Mouse (Mus musculus) cerebellum, adult 9-10 months (tissue): ENCODE results near the gene Troap.
A peak's percentile ranks its signal among the peaks of the same experiment; 100 is the strongest.

Experiments used
- DNase-seq: peaks from one replicate; pipeline ENCODE4 v3.0.0; 2022

Troap gene

DNA sequence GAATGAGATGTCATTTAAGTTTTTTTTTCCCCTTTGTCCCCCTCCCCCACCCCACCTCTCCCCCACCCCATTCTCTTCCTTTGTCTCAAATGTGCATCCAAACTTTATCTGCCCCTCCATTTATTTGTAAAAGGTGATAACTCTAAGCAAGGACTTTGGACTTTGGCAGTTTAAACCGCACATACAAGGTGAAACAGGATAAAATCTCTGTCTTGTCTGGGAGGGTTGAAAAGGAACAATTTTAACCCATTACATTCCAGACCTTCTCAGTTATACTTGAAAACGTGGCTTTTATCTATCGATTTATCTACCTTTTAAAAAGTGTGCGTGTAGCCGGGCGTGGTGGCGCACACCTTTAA is 40.7 kb downstream of the Troap start:
- DNase-seq, result no peak

DNA sequence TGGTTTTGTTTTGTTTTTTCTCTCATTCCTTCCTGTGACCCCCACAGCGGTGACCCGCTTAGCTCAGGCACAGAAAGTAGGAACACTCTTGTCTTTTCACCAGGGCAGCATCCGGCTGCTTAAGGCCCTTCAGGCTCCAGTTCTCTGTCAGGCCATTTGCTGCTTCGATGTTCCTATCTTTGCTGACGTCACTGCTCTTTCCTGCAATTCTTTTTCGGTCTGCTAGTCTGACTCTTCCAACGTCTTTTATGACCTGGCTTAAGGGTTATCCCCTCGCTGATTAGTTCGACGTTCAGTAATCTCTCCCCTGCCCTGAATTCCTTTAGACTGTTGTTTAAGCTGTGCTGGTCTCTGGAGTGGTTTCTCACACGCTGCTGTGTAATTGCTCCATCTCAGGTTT is 42.2 kb downstream of the Troap start:
- no peak for DNase-seq

GRCm38 (mm10) chr15:99120814-99121213 is 46.4 kb downstream of the Troap start:
- no peak for DNase-seq

- no peak for DNase-seq
These were observed 48.3 kb downstream of the Troap start for GRCm38 (mm10) chr15:99122642-99123041.

GRCm38 (mm10) chr15:99125711-99126080 is 51.3 kb downstream of the Troap start, which contains the start of gene Spats2:
Gene Spats2 (plus strand): TSS chr15:99125916.
- no peak for DNase-seq

DNA sequence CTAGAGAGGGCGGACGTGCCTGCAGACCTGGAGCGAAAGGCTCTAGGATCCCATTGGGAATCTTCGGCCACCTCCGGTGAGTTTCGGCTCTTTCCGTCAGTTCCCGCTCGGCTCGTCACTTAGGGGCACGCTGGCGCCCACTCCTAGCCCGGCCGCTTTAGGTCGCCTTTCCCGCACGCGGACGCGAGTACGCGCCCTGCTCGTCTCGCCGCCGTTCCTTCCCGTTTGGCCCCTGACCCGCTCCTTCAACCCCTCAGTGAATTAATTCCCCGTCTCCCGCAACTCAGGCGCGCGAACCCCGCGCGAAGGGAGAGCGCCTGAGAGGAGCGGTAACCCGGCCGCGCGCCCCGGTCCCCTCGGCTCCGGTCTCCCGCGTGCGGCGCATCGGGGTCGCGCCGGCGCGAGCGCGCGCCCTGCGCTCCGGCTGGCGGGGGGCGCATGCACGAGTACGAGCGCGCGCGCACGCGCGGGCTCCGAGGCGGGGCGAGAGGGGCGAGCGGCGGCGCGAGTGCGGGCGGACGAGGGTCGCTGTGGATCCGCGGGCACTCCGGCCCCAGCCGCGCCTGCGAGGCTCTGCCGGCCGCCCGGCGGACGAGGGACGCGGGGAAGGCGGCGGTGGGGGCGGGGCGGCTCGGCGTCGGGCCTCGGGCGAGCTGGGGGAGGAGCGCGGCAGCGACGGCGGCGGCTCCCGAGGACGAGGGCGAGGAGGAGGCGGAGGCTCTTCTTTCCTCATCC is 51.9 kb downstream of the Troap start:
- peak; percentile 89 for DNase-seq

GRCm38 (mm10) chr15:99126816-99127365 is 52.5 kb downstream of the Troap start:
- peak; percentile 23 for DNase-seq

GRCm38 (mm10) chr15:99127851-99128522 is 53.6 kb downstream of the Troap start:
- DNase-seq, result no peak

DNA sequence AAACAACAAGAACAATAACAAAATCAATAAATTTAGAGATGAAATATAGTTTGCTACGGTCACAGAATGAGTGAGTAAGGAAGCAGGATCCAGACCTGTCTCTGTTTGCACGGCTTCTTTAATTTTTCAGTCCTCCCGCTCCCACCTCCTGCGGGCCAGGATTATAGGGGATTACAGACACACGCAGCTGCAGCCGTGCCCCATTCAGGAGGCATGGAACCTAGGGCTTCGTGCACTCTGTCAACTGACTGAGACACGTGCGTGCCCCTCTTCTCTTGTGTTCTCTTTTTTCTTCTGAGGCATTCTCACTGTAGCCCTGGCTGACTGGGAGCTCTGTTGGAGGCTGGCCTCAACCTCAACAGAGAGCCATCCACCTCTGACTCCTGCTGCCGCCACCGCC is 55.1 kb downstream of the Troap start:
- no peak for DNase-seq

GRCm38 (mm10) chr15:99129956-99130910 is 55.9 kb downstream of the Troap start:
- no peak for DNase-seq
